Mouse (Mus musculus) common myeloid progenitor, adult 5-6 weeks (primary cell): ENCODE measurements around the gene Jade1. TPM values are rescaled to one million over a fixed set of nuclear protein-coding genes. Genes with fewer than 3 reads are reported as not detected.
A peak's percentile ranks its signal among the peaks of the same experiment; 100 is the strongest.

Source experiments
- ATAC-seq: replicated peaks from 2 replicates; pipeline ENCODE4 v1.8.0; 2016; ENCODE audit warnings: low read depth, mild to moderate bottlenecking, moderate TSS enrichment, inconsistent platforms; ENCODE audit not compliant: poor library complexity, severe bottlenecking
- total RNA-seq: library from RNA; stranded (forward); fragments of 200-1000, 187-1606 nt; gene quantifications from 2 replicates; pipeline ENCODE4 v1.2.3, GENCODE M21; 2017

Jade1 gene
- total RNA-seq, 1 experiment from 2014 or later, result 39.4 TPM

DNA sequence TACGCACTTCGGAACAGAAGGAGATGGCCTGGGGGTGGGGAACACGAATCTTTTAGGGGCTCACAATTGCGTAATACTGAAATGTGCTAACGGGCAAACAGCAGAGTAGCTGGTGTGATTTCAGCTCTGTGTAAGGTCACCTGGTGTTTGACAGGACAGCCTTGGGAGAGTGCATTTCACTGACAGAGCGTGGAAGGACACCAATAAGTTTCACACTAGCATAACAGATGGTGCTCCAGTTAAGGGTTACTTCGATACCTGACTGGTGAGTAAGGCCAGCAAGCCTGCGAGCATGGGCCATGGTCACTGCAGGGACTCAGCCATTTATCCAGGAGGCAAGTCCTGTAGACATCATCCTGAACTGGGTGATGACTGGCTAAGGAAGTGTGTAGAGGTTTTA, 18.7 kb downstream of the Jade1 start:
- ATAC-seq, result 0 out of 2 replicates have a peak, but pooled peaks have one; percentile 7

DNA sequence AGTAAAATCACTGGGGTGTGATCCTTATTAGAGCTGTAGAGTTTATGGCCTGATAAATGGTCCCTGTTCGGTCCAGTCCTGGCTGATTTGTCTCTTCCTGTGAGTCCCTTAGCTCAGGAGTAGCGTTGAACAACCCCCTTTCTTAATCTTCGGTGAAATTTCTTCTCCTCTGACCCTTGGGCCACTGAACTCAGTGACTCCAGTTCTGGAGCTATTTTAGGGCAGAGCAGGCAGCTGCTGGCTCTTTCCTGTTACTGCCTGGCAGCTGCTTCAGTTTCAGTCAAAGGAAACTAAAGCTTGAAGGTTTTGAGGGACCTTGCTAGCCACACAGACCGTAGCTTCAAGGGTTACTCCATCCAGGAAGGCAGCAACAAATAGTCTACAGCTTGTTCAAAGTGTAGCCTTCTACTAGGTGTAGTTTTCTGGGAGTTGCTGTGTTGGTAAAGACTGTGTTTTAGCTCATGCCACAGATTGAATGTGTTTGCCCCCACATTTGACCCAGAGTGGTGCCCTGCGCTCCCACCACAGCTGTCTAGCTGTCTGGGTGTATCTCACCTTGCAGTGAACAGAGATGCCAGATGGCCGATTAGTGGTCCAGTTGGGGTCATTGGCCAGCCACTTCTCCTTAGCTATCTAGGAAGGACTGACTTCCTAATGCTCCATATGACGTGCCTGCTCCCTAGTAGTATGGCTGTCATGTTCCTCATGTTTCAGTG, 19.3 kb downstream of the Jade1 start:
- ATAC-seq, result peak; percentile 22; the same call in 1 of the 2 replicates

DNA sequence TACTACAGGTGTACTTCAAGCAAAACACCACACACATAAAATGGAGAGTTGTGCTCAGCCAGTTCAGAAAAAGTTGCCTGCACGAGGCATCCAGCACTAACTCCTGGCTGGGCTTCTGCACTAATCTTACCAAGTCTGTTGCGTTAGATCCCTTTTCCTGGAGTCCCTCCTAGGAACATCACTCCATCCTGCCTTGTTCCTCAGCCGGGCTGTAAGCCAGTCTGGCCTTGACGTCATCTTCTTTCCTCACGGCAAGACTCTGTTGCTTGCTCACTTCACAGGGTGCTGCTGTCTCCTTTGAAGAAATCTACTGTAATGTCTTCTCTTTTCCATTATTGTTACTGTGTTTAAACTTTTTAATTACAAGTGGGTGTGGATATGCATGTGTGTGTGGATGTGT, 20.4 kb downstream of the Jade1 start:
- no peak for ATAC-seq

DNA sequence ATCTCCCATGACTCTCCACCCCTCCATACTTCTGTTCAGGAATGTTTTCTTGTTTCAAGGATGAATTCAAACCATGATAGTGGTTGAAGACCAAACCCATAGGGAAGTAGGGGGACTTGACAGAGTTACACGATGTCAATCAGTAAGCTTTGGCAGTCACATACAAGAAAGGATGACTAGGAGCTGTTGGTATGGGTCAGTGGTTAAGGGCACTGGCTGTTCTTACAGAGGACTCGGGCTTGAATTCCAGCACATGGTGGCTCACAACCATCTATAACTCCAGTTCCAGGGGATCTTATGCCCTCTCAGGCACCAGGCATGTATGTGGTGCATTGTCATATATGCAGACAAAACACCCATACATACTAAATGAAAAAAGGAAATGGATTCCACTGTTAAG, 21.7 kb downstream of the Jade1 start:
- no peak for ATAC-seq

DNA sequence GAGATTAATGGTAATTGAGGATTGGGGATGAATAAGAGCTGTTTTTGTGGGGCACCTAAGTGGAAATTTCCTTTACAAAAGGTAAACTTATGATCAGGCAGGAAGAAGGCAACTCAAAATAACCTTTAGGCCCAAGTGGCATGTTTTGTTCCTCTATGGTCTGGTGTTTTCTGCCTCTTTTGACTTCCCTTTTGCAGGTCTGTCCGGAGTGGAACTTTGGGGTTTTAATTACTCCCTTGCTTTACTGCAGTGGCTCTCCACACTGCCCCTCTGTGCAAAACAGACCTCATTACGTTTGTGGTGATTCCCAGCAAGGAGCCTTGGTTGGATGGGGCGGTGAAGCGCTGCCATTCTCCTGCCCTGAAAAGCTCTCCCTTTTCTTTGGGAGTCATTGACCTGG, 24.3 kb downstream of the Jade1 start:
- peak; percentile 65 for ATAC-seq

DNA sequence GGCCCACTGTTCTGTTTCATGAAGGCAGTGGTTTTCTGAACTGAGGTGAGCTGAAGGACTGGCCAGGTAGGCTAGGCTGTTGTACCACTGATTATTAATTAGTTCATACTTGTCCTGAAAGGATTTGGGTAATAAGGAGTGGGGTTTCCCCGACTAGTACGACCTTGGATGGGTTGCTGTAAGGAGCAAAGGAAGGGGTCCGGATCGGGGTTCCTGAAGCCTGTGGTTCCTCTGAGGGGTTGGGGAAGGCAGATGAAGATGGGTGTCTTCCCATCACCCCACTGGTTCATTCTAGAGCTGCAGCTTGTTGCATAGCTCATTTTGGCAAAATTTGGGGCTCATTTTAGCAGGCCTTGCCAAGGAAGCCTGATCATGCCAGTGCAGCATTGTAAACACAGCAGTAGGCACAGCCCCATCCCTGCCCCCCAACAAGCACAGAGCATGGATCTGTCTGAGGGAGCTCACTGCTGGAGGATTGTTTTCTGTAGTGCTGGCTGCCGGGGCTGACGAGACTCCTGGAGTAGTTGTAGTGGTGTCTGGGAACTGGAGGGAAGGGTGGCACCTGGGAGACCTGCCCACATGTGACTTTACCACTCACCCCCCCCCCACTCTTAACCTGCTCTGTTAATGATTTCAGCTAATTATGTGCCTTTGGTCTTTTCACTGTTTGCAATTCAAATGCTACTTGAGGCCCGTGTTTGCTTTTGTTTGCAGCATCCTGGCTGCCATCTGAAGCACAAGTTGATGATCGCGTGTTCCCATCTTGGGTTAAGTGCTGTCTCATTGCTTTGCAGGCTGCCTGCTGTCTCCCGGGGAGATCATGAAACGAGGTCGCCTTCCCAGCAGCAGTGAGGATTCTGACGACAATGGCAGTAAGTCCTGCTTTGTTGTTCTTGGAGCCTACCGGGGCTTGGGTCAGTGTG, 25.1 kb downstream of the Jade1 start:
- ATAC-seq, result no peak

DNA sequence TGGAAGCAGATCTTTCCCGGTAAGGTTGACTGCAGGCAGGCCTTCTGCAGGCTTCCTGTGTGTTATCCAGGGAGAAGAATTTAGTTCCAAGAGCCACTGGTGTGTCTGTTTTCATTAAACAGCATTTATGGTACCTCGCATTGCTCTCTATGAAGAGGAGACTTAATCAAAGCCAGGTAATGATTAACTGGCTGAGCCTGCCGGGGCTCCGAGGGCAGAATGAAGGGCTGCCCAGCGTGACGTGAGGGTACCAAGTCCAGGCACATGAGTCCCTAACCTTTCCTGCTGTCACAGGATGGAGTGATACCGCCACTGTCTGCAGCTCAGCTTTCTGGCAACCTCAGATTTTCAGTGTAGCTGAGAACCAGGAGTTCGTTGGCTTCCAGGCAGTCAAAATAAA, 25.9 kb downstream of the Jade1 start:
- ATAC-seq, result no peak

DNA sequence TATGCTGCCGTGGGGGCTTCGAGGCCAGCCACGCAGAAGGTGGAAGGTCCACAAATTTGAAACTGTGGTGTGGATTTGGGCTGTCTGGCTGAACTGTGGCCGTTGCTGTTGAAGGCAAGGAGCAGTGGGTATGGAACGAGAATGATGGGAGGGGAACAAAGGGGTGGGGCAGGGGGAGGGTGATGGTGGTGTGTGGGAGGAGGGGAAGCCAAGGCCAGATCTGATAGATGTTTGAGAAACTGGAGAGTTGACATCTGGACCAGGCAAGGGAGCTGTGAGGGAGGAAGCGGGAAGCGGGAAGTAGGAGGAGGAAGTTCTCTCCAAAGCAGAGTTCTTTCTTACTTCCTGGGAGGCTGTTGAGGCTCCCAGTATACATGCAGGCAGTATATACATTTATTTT, 26.7 kb downstream of the Jade1 start:
- ATAC-seq, result no peak

DNA sequence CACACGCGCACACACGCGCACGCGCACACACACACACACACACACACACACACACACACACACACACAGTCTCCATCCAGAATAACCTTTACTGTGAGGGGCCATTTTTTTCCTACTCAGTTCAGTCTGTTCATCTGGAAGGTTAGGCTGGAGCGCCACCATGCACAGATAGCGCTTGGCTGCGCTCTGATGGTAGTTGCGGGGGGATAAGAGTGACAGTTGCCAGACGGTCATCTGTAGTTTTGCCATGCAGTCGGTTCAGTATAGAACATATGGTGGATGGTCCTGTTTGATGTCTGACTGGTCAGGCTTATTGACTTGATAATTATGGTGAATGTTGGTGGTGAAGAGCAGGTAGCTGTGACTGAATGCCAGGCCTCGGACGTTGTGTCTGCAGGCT, 27.6 kb downstream of the Jade1 start:
- ATAC-seq, result no peak

DNA sequence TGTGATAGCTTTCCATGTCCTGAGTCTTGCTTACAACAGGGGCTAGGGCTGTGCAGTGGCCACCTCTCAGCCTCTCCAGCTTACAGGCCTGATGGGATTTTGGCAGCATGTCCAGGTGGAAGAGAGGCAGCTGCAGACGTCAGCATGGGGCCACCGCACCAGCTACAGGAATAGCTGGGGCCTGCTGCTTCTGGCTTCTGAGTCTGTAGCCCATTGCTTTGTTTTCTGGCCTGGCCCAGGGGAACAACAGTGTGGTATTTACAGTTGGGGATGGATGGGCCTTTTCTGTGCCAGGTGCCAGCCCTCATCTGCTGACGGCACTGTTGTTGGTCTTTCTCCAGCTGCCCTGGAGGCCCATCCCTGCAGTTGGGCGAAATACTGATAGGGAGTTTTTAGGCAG, 28.1 kb downstream of the Jade1 start:
- ATAC-seq, result no peak

DNA sequence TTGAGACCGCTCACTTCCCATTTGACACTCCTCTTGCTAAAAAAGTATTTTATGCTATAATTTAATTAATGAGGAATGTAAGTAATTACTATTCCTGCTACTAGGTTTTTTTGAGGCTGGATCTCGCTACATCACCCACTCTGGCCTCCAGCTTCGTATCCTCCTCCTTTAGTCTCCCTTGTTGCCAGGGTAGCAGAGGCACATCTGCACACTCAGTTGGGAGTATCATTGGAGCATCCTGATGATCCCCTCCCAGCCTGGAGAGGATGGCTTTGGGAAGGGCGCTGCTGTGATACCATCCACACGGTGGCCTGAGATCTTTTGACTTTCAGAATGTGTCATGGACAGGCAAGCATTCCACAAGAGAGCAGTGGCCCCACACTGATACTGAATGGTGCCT, 30.0 kb downstream of the Jade1 start:
- no peak for ATAC-seq

DNA sequence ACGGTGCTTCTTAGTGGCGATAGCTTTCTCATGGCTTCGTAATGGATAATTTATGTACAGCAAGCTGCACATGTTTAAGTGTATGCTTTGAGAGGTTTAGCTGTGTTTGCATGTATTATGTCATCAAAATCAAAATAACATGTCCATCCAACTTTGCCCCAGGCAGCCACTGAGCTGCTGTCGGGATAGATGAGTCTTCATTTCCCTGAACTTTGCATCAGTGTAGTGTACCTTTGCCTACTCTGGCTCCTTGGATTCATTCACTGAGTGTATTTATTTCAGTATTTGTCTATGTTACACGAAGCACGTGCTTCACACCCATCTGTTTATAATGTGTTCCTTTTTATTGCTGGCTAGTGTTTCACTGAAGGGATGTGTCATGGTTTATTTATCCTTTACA, 30.8 kb downstream of the Jade1 start:
- ATAC-seq, result no peak

DNA sequence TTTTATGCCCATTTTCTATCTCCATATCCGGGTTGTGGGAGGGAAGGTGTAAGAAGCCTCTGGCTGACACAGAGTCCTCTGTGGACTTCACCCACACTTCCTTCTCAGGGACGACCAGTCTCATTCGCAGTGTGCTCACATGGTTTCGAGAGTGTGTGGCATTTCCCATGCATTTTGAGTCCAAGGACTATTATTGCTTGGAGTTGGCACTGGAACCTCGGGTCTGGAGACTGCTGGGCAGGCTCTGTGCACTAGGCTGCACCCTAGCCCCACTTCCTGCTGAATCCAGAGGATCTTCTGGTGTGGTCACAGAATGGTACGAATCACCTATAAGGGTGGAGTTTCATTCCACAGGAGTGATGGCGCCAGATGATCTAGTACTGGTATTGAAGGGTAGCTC, 31.4 kb downstream of the Jade1 start:
- ATAC-seq, result peak; percentile 23

DNA sequence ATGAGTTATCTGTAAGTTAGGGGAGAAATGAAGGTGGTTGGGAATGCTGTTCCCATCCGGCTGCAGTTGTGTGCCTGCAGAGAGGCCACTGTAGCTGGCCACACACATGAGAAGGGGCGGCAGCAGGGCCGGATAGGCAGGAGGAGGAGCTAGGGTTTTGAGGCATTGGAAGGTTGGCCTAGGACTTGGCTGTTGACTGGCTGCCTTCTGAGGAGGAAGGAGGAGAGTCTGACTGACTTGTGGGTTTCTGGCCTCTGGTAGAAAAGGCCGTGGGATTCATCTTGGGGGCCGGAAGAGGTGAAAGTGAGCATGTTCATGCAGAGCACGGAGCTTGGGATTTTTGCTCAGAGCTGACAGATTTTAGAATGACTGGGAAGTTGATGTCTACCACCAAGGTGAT, 32.1 kb downstream of the Jade1 start:
- ATAC-seq, result peak; percentile 93

DNA sequence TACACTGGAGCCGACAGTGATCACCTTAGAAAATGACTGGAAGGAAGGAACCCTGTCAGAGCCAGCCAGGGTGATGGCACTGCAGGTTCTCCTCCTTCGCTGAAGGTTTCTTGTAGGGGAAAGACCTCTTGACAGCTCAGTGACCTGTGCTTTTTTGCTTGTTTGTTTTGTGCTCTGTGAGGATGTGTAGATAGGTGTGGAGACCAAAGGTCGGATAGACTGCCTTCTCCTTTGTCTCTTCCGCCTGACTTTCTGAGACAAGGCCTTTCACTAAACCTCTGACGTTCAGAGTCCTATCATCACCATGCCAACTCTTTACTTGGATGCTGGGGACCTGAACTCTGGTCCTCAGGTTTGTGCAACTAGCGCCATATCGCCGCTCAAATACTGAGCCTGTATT, 33.0 kb downstream of the Jade1 start:
- no peak for ATAC-seq

DNA sequence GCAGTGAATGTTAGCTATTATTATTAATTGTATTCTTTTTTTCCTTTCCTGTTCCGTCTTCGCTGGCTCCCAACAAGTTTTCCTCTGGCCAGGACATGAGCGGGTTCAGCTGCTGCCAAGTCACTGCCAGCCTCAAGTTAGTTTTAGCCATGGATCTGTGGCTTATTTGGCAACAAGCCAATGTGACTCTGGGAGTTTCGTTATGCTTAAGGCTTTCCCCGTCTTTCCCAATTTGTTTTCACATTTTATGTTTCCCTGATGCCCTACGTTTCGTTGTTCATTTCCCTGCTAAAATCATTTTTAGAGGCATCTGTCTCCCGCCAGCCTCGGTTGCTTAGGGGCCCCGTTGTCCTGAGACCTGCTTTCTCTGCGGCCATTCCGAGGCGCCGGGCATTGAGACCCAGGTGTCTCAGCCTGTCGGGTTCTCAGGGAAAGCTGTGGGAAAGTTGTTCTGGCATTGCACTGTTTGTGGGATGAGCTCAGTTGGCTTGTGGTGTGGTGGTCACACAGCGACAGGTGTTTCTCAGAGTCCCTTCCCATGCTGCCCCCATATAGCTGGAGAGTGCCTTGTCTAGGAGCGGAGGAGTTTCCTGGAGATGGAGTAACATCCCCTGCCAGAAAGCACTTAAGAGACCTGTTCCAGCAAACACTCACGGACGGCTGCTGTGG, 33.8 kb downstream of the Jade1 start:
- no peak for ATAC-seq

DNA sequence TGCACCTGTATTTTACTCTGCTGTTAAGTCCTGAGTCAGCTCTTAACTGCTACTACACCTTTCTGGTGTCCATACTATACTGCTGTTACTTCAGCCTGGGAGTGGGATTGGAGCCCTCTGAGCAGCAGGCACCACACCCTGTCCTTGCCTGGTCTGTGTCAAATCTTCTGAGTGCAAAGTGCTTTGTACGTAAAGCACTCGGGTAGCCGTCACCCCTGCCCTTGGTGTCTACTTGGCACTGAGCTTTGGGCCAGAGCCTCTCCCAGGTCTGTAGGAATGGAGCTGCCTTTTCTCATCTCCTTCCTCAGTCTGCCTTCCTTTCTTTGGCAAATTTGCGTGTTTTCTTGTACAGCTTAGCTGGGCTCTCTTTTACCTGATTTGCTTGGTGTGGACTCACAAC, 34.5 kb downstream of the Jade1 start:
- ATAC-seq, result no peak

DNA sequence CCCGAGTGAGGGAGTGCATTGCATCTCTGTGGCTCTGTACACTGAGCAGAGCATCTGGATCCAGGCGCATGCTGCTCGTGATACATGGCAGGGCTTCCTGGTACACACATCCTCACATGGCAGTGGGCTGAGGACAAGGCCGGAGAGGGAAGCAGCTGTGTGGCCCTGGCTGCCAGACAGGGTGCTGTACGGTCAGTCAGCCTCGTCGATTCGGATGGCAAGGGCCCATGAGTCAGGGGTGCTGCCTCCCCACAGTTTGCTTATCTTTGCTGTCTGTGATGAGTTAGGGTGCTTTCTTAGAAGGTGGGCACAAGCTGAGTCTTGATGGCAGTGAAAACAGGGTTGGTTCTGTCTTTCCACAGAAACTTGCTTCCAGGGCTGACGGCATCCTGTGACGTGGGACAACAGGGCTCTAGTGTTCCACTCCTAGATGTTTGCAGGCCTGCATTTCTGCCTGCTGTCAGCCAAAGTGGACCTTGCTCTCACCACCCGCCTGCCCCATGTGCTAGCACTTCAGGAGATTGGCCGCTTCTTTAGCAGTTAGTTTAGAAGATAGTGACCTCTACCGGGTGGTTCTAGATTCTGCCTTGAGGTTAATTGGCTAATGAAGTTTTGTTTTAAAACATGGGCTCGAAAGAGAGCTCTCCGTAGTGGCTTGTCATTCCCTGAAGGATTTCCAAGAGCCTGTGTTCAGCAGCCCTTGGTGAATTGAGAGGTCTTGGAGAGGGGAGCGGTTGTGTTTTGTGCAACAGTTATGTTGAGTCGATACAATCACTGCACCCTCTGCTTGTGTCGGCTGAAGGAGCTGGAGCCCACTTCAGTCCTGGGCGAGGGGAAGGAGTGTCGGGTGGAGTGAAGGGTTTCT, 35.4 kb downstream of the Jade1 start:
- ATAC-seq, result no peak

DNA sequence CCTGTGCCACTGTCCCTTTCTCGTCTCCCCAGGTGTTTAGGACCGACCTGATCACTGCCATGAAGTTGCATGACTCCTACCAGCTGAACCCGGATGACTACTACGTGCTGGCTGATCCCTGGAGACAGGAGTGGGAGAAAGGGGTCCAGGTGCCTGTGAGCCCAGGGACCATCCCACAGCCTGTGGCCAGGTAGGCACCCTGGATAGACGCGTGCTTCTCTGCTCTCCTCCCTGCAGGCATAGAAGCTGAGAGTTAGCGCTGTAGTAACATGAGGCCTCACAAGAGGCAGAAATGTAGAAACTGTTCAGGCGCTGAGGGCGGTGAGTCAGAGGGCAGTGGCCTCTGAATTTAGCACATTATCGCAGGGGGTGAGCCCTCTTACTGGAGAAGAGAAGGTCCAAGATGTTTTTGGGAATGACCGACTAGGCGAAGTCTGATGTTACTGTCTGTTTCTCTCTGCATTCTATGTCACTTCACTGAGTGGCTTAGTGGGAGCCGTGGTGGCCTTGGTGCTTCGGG, 36.2 kb downstream of the Jade1 start:
- ATAC-seq, result no peak

DNA sequence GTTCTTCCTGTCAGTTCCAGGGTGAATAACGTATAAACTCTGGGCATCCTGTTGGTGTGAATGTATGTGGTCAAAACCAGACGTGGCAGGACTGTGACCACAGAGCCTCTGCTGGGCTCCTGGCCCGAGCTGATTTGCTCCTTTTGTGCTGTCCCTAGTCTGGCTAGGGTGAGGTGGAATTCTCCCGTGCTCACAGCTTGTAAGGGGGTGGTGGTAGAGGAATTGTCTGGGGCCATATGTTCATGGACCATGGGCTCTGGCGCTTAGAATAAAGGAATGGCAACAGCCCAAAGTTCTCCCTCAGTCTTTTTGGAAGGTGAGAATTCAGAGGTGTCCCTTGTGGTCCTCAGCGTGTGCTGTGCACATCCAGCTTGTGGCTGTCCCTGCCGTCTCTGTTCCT, 37.3 kb downstream of the Jade1 start:
- peak; percentile 34; the same call in 1 of the 2 replicates for ATAC-seq
